Mouse (Mus musculus) cerebellum, adult 2 months (tissue): ENCODE results near the gene Klhl20. TPM values are rescaled to one million over a fixed set of nuclear protein-coding genes. Genes with fewer than 3 reads are reported as not detected.
A peak's percentile ranks its signal among the peaks of the same experiment; 100 is the strongest.
"Not testable (repeated sequence)": the region's sequence is repeated elsewhere in the genome, so short reads cannot be mapped to it uniquely, and the experiment has no call there.

Experiments used
- DNase-seq, 2 experiments: peaks; one replicate each; pipeline ENCODE4 v3.0.0; 2021
- H3K27ac ChIP-seq: fragments of 200-500 bp; 2 replicates; pipeline ENCODE4 v1.5.1; 2012; ENCODE audit warnings: low read length, control low read depth, inconsistent platforms; ENCODE audit not compliant: insufficient read depth
- H3K27me3 ChIP-seq: fragments of 200-500 bp; 2 replicates; pipeline ENCODE4 v1.6.1; 2012; ENCODE audit warnings: inconsistent platforms, mild to moderate bottlenecking, low read length, moderate library complexity; ENCODE audit not compliant: control insufficient read depth, insufficient read depth
- H3K4me1 ChIP-seq: fragments of 200-500 bp; 2 replicates; pipeline ENCODE4 v1.6.1; 2011; ENCODE audit warnings: low read length; ENCODE audit not compliant: control insufficient read depth, insufficient read depth
- H3K4me3 ChIP-seq: fragments of 200-500 bp; replicated peaks from 2 replicates; pipeline ENCODE3; 2011; ENCODE audit warnings: mild to moderate bottlenecking, low read depth, low read length, control low read depth; ENCODE audit not compliant: insufficient read depth
- CTCF ChIP-seq: fragments of 200-500 bp; IDR thresholded peaks from 2 replicates; pipeline ENCODE4 v1.5.1; 2011; ENCODE audit warnings: low read depth, mild to moderate bottlenecking, control low read depth, low read length, moderate library complexity, borderline replicate concordance; ENCODE audit not compliant: insufficient read depth
- POLR2A ChIP-seq: fragments of 200-500 bp; IDR thresholded peaks from 2 replicates; pipeline ENCODE4 v1.6.1; 2011; ENCODE audit warnings: low read length, control low read depth, borderline replicate concordance; ENCODE audit not compliant: insufficient read depth
- WGBS: fragments of 180-500 bp; shearing (Covaris S2); methylation state at CpG from one replicate; pipeline ENCODE4 v1.1.7; 2018; 5-methylcytosine and 5-hydroxymethylcytosine counted together
- polyA plus RNA-seq: library from polyadenylated mRNA; depleted of rRNA; stranded (reverse); fragments of >200 nt; gene quantifications from 2 replicates; pipeline ENCODE4 v1.2.3, GENCODE M21; 2012; rRNA removed

Klhl20 gene
- 19.5 and 20.3 TPM in 2 replicates for polyA plus RNA-seq

GRCm38 (mm10) chr1:161130726-161131664 is at the start of gene Klhl20:
TSS of gene Klhl20 (minus strand) at chr1:161131511.
- 1% methylated on average over 41 of the region's 41 CpGs for WGBS
- H3K27me3 ChIP-seq, result no peaks in the 10 kb centered on the region
- TF ChIP-seq POLR2A (peak; percentile 95), CTCF (no peak)

DNA sequence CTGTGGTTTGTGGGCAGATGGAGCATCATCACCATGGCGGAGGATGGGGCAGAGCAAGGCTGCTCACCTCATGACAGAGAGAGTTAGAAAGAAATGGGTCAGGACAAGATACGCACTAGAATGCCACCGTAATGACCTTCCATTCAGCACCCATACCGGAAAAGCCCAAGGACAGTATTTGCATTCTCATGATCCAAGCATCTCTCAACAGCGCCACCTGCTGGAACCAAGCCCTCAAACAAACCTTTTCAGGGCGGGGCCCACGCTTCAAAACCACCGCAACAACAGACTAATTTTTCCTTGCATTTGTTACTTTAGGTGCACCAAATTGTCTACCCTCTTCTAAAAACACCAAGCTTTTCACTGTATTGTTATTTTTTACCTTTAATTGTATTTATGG is 49.4 kb upstream of the Klhl20 start:
- Histone ChIP-seq H3K27me3 (no peaks in the 10 kb centered on the region), H3K27ac (no peak overlapping the region), H3K4me1 (no peaks in the 10 kb centered on the region), H3K4me3 (no peak overlapping the region)
- peak; percentile 22 to 39 for DNase-seq
- TF ChIP-seq POLR2A (no peak), CTCF (peak; percentile 46; the same call in 1 of the 2 replicates)
- 52% methylated on average over 8 of the region's 8 CpGs for WGBS

More at GRCm38 (mm10) chr1:161130726-161131664, at the start of gene Klhl20:
- DNase-seq, result peak; percentile 91 to 97
- peaks cover 3% of the 10 kb centered on the region; the same call in 1 of the 2 replicates for H3K4me1 ChIP-seq
- H3K4me3 ChIP-seq, result peak within 1 kb of the TSS; percentile 82
- peak within 1 kb of the TSS; percentile 63 for H3K27ac ChIP-seq

DNA sequence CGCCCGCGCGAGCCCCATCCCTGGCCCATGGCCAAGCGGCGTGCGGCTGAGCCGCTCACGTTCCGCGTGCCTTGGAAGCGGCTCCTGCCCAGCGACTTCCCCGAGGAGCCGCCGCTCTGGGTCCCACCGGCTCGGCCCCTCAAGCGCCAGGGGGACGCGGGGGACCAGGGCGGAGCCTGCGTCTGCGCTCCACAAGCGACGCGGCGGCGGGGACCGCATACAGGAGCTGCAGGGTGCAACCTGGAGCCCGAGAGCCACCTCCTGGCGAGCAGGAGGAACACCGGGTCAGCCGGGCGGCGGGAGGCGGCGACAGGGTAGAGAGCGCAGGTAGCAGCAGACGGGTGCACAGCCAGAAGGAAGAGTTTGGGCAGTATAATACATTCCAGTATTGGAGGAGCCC is 39.3 kb upstream of the Klhl20 start:
- Histone ChIP-seq H3K27me3 (no peaks in the 10 kb centered on the region), H3K27ac (no peak overlapping the region), H3K4me3 (peak overlapping the region; percentile 43), H3K4me1 (no peaks in the 10 kb centered on the region)
- DNase-seq, result peak; percentile 67 to 74
- no peak for TF ChIP-seq POLR2A
- peak; percentile 34; the same call in 1 of the 2 replicates for TF ChIP-seq CTCF
- WGBS, result under 1% methylated on average over 40 of the region's 40 CpGs

DNA sequence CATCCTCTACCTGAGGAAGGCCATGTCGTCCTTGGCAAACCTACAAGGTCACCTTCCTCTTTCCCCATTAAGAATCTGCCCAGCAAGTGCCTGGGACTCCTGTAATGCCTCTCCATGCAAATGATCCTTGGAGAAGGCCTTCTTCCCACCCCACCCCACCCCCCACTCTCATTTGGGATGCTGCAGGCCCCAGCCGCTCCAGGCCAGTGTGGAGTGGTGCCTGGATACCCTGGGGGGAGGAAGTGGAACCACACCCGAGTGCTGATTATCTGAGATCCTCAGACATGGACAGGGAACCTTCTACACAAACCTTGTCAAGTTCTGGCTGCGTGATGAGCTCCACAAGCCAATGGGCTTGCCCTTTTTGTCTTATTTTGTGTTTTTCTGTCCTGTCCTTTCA is 29.0 kb upstream of the Klhl20 start:
- no peak overlapping the region for H3K4me3 ChIP-seq
- TF ChIP-seq POLR2A (no peak), CTCF (no peak)
- H3K27ac ChIP-seq, result no peak overlapping the region
- WGBS, result 63% methylated on average over 4 of the region's 4 CpGs
- H3K4me1 ChIP-seq, result no peaks in the 10 kb centered on the region
- DNase-seq, result no peak
- no peaks in the 10 kb centered on the region for H3K27me3 ChIP-seq

- Histone ChIP-seq H3K4me1 (no peaks in the 10 kb centered on the region), H3K27ac (no peak within 1 kb of the TSS), H3K4me3 (no peak within 1 kb of the TSS), H3K27me3 (no peaks in the 10 kb centered on the region)
- 84% methylated on average over 3 of the region's 3 CpGs for WGBS
- TF ChIP-seq CTCF, result no peak
- TF ChIP-seq POLR2A, result no peak
- DNase-seq, result no peak
Observed at GRCm38 (mm10) chr1:161159214-161159613, 27.9 kb upstream of the Klhl20 start, which contains the start of gene Tex50. TSS of gene Tex50 (minus strand) at chr1:161159314.

DNA sequence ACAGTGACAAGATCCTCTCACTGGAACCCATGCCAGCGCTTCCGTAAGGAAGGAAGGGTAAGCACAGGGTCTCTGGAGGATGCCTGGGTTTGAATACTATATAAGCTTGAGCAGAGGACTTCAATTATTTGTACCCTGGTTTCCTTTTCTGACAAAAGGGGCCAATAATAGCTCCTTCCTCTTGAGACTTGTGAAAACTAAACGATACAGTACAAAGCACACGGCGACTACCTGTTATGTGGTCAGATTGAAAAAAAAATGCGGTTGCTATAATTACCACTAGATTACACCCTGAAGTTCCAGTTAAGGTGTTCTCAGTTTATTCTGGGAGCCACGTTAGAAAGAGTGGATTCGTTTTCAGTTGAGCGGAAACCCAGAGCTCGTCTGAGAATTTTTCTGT is 25.2 kb upstream of the Klhl20 start:
- Histone ChIP-seq H3K4me3 (no peak overlapping the region), H3K27me3 (no peaks in the 10 kb centered on the region), H3K27ac (no peak overlapping the region), H3K4me1 (no peaks in the 10 kb centered on the region)
- WGBS, result 86% methylated on average over 10 of the region's 10 CpGs
- no peak for TF ChIP-seq CTCF
- no peak for TF ChIP-seq POLR2A
- no peak for DNase-seq

DNA sequence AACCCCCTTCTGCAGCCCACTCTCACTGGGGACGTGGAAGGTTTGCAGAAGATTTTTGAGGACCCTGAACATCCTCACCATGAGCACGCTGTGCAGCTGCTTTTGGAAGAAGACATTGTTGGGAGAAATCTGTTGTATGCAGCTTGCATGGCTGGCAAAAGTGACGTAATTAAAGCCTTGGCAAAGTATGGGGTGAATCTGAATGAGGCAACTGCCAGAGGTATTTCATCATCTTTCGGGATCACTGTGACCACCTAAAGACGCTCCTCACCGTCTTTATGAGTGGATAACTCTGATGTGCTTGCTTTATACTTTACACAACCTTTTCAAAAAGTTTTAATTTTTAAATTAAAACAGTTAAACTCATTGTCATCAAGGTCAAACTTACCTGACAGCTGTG is 19.8 kb upstream of the Klhl20 start:
- H3K4me1 ChIP-seq, result no peaks in the 10 kb centered on the region
- WGBS, result 46% methylated on average over 6 of the region's 6 CpGs
- TF ChIP-seq POLR2A (no peak), CTCF (no peak)
- no peaks in the 10 kb centered on the region for H3K27me3 ChIP-seq
- no peak overlapping the region for H3K27ac ChIP-seq
- no peak overlapping the region for H3K4me3 ChIP-seq
- no peak for DNase-seq

GRCm38 (mm10) chr1:161147888-161148287 is 16.6 kb upstream of the Klhl20 start:
- Histone ChIP-seq H3K4me1 (no peaks in the 10 kb centered on the region), H3K4me3 (no peak overlapping the region), H3K27me3 (no peaks in the 10 kb centered on the region), H3K27ac (no peak overlapping the region)
- TF ChIP-seq CTCF (no peak), POLR2A (no peak)
- WGBS, result 70% methylated on average over 2 of the region's 2 CpGs
- DNase-seq, result no peak

- not testable (repeated sequence) for H3K4me3 ChIP-seq
Observed at GRCm38 (mm10) chr1:161145611-161146010, 14.3 kb upstream of the Klhl20 start.

More at GRCm38 (mm10) chr1:161145611-161146010, 14.3 kb upstream of the Klhl20 start:
- not testable (repeated sequence) for H3K27me3 ChIP-seq, H3K4me1 ChIP-seq, DNase-seq, H3K27ac ChIP-seq
- 87% methylated on average over 8 of the region's 8 CpGs for WGBS
